Mouse (Mus musculus) brain, embryonic 14.5 days (tissue): Measurements from ENCODE around the gene Tesc.

ENCODE experiments used
- CTCF ChIP-seq: fragments of 200-500 bp; IDR thresholded peaks from 2 replicates; pipeline ENCODE4 v1.5.1; 2012; ENCODE audit warnings: inconsistent platforms, mild to moderate bottlenecking, moderate library complexity, borderline replicate concordance; ENCODE audit not compliant: insufficient read depth, insufficient read length; ENCODE audit errors: extremely low read depth
- POLR2A ChIP-seq: fragments of 200-500 bp; IDR thresholded peaks from 2 replicates; pipeline ENCODE4 v1.6.1; 2012; ENCODE audit warnings: mild to moderate bottlenecking, inconsistent platforms, borderline replicate concordance; ENCODE audit not compliant: poor library complexity, insufficient read depth, insufficient read length, severe bottlenecking; ENCODE audit errors: extremely low read depth

- TF ChIP-seq POLR2A (no peak), CTCF (peak; percentile 36; the same call in 1 of the 2 replicates)
These were observed 61.6 kb downstream of the Tesc start for GRCm38 (mm10) chr5:118089102-118089501.
